Mouse (Mus musculus) MEL (cell line): Measurements from ENCODE around the gene Ncstn. TPM values are rescaled to one million over a fixed set of nuclear protein-coding genes. Genes with fewer than 3 reads are reported as not detected.

Experiments
- DNase-seq: peaks from one replicate; pipeline ENCODE4 v3.0.0; 2011; ENCODE audit warnings: low read depth, low spot score
- H3K27ac ChIP-seq: 2 replicates; pipeline ENCODE4 v1.5.1; 2012; ENCODE audit warnings: low read depth, mild to moderate bottlenecking, control low read depth, low read length, moderate library complexity; ENCODE audit not compliant: control insufficient read depth
- H3K27me3 ChIP-seq, 2 experiments: fragments of 150-350 bp in 1 of 2; sonication (generic) in 1 of 2; 2 replicates each; pipeline ENCODE4 v1.6.1; 2012; ENCODE audit warnings: low read length in 2 of 2, mild to moderate bottlenecking in 2 of 2, improper control_type of control experiment in 1 of 2, moderate library complexity in 1 of 2; ENCODE audit not compliant: insufficient read depth in 2 of 2, control insufficient read depth in 1 of 2
- H3K36me3 ChIP-seq, 2 experiments: 2 replicates each; pipeline ENCODE4 v1.6.1; 2012 to 2014; ENCODE audit warnings: low read length in 2 of 2, improper control_type of control experiment in 1 of 2, inconsistent platforms in 1 of 2, mild to moderate bottlenecking in 1 of 2; ENCODE audit not compliant: insufficient read depth in 2 of 2, control insufficient read depth in 1 of 2
- H3K4me1 ChIP-seq, 2 experiments: fragments of 150-350 bp in 1 of 2; sonication (generic) in 1 of 2; 2 replicates each; pipeline ENCODE4 v1.6.1; 2012; ENCODE audit warnings: low read length in 2 of 2, improper control_type of control experiment in 1 of 2, mild to moderate bottlenecking in 1 of 2; ENCODE audit not compliant: insufficient read depth in 2 of 2, control insufficient read depth in 1 of 2
- H3K4me3 ChIP-seq, 2 experiments: fragments of 150-350 bp in 1 of 2; sonication (generic) in 1 of 2; 2 replicates each; pipeline ENCODE4 v1.5.1; 2012; ENCODE audit warnings: low read depth in 2 of 2, low read length in 2 of 2, mild to moderate bottlenecking in 2 of 2, moderate library complexity in 2 of 2, control low read depth in 1 of 2, improper control_type of control experiment in 1 of 2; ENCODE audit not compliant: control insufficient read depth in 1 of 2, insufficient read depth in 1 of 2
- H3K79me2 ChIP-seq: 2 replicates; pipeline ENCODE4 v1.6.1; 2012; ENCODE audit warnings: mild to moderate bottlenecking, low read length, moderate library complexity; ENCODE audit not compliant: control insufficient read depth, poor library complexity, insufficient read depth
- H3K9ac ChIP-seq: 2 replicates; pipeline ENCODE4 v1.6.1; 2012; ENCODE audit warnings: low read depth, mild to moderate bottlenecking, control low read depth, low read length, moderate library complexity; ENCODE audit not compliant: control insufficient read depth, poor library complexity, severe bottlenecking
- H3K9me3 ChIP-seq: fragments of 150-350 bp; sonication (generic); replicated peaks from 2 replicates; pipeline ENCODE4 v1.6.1; 2012; ENCODE audit warnings: mild to moderate bottlenecking, low read length, improper control_type of control experiment, moderate library complexity; ENCODE audit not compliant: insufficient read depth
- CHD2 ChIP-seq: IDR thresholded peaks from 2 replicates; pipeline ENCODE4 v1.6.1; 2011; ENCODE audit warnings: low read length, improper control_type of control experiment
- JUND ChIP-seq: IDR thresholded peaks from 2 replicates; pipeline ENCODE4 v1.6.1; 2011; ENCODE audit warnings: low read depth, mild to moderate bottlenecking, improper control_type of control experiment, low read length
- MAX ChIP-seq: IDR thresholded peaks from 2 replicates; pipeline ENCODE4 v1.6.1; 2011; ENCODE audit warnings: low read length, improper control_type of control experiment
- SIN3A ChIP-seq: IDR thresholded peaks from 2 replicates; pipeline ENCODE4 v1.6.1; 2012; ENCODE audit warnings: low read length, improper control_type of control experiment, inconsistent platforms
- USF1 ChIP-seq: IDR thresholded peaks from 2 replicates; pipeline ENCODE4 v1.6.1; 2014; ENCODE audit warnings: low read depth, mild to moderate bottlenecking, inconsistent platforms, low read length, improper control_type of control experiment, moderate library complexity
- ZC3H11A ChIP-seq: IDR thresholded peaks from 2 replicates; pipeline ENCODE4 v1.6.1; 2012; ENCODE audit warnings: low read depth, mild to moderate bottlenecking, inconsistent platforms, low read length, improper control_type of control experiment
- polyA plus RNA-seq, 2 experiments: library from polyadenylated mRNA; stranded (reverse) in 1 of 2; unstranded in 1 of 2; fragments of >175 nt in 1 of 2; fragments of >200 nt in 1 of 2; gene quantifications; 2 replicates each; pipeline versions ENCODE4 v1.2.1 to v1.2.4; 2012; ENCODE audit warnings: low replicate concordance in 2 of 2, low read depth in 1 of 2; ENCODE audit not compliant: insufficient read length in 2 of 2, insufficient read depth in 1 of 2, missing spikeins in 1 of 2
- total RNA-seq: library from RNA; depleted of rRNA; stranded (reverse); fragments of 300-350 nt; gene quantifications from 2 replicates; pipeline ENCODE4 v1.2.3, GENCODE M21; 2012; rRNA removed

Ncstn gene
- total and polyA plus RNA-seq, 3 experiments: 9.9 to 38.5 TPM; not detected in 1

- no peak for DNase-seq
- no peak overlapping the region for H3K4me3 ChIP-seq
- no peaks in the 10 kb centered on the region for H3K4me1 ChIP-seq
- H3K79me2 ChIP-seq: no peaks in the 10 kb centered on the region
- no peaks in the 10 kb centered on the region for H3K36me3 ChIP-seq
- no peaks in the 10 kb centered on the region for H3K27me3 ChIP-seq
- no peak for TF ChIP-seq MAX
- no peak for TF ChIP-seq CHD2
- no peak for TF ChIP-seq SIN3A
- TF ChIP-seq JUND: no peak
- no peak for TF ChIP-seq ZC3H11A
- TF ChIP-seq USF1: no peak
- H3K27ac ChIP-seq: no peak overlapping the region
- H3K9me3 ChIP-seq: no peaks in the 10 kb centered on the region
- H3K9ac ChIP-seq: no peak overlapping the region
Observed at GRCm38 (mm10) chr1:172016031-172016430, 66.6 kb downstream of the Ncstn start.

Other genes starting within 250 kb of the Ncstn start
- gene Cd84, start 243.1 kb downstream of the Ncstn start, total RNA-seq: 6.8 and 7.7 TPM in 2 replicates
- 10 to 100 TPM in 1 of 2 experiments, not detected in 1; 10.4 TPM for gene Cd84, start 243.1 kb downstream of the Ncstn start, polyA plus RNA-seq
- gene Gm10521, start 187.1 kb downstream of the Ncstn start, total RNA-seq: 0.04 and 0.10 TPM in 2 replicates
- under 1 TPM in 1 of 2 experiments, not detected in 1; 0.39 TPM for gene Gm10521, start 187.1 kb downstream of the Ncstn start, polyA plus RNA-seq
- not detected in 2 replicates for gene Slamf6, start 165.3 kb downstream of the Ncstn start, total RNA-seq
- gene Slamf6, start 165.3 kb downstream of the Ncstn start, polyA plus RNA-seq: under 1 TPM in 1 of 2 experiments, not detected in 1; 0.01 TPM
- 0.39 and 0.88 TPM in 2 replicates for gene Vangl2, start 54.4 kb downstream of the Ncstn start, total RNA-seq
- 1 to 10 TPM in 1 of 2 experiments, not detected in 1; 3.0 TPM for gene Vangl2, start 54.4 kb downstream of the Ncstn start, polyA plus RNA-seq
- gene Nhlh1, start 25.2 kb downstream of the Ncstn start, total RNA-seq: not detected in 2 replicates
- not detected for gene Nhlh1, start 25.2 kb downstream of the Ncstn start, polyA plus RNA-seq
- gene Copa, start 266 bp downstream of the Ncstn start, total RNA-seq: 90.8 and 92.3 TPM in 2 replicates
- gene Copa, start 266 bp downstream of the Ncstn start, polyA plus RNA-seq: 100 to 1,000 TPM in 1 of 2 experiments, 10 to 100 TPM in 1; 81.2 to 118 TPM
- gene Pex19, start 44.0 kb upstream of the Ncstn start, total RNA-seq: 26.3 and 27.7 TPM in 2 replicates
- 10 to 100 TPM in 1 of 2 experiments, not detected in 1; 53.6 TPM for gene Pex19, start 44.0 kb upstream of the Ncstn start, polyA plus RNA-seq
- gene Dcaf8, start 65.3 kb upstream of the Ncstn start, total RNA-seq: 31.7 and 32.1 TPM in 2 replicates
- gene Dcaf8, start 65.3 kb upstream of the Ncstn start, polyA plus RNA-seq: 10 to 100 TPM; 45.8 to 49.0 TPM
- gene Pea15a, start 124.0 kb upstream of the Ncstn start, total RNA-seq: 2.4 and 3.0 TPM in 2 replicates
- gene Pea15a, start 124.0 kb upstream of the Ncstn start, polyA plus RNA-seq: 1 to 10 TPM in 1 of 2 experiments, not detected in 1; 7.5 TPM
- gene Casq1, start 137.1 kb upstream of the Ncstn start, total RNA-seq: not detected in 2 replicates
- gene Casq1, start 137.1 kb upstream of the Ncstn start, polyA plus RNA-seq: under 1 TPM in 1 of 2 experiments, not detected in 1; 0.21 TPM
- not detected in 2 replicates for gene Atp1a4, start 175.6 kb upstream of the Ncstn start, total RNA-seq
- gene Atp1a4, start 175.6 kb upstream of the Ncstn start, polyA plus RNA-seq: not detected
- 65.2 and 88.0 TPM in 2 replicates for gene Igsf8, start 178.8 kb upstream of the Ncstn start, total RNA-seq
- gene Igsf8, start 178.8 kb upstream of the Ncstn start, polyA plus RNA-seq: 10 to 100 TPM in 1 of 2 experiments, not detected in 1; 97.2 TPM
- gene Atp1a2, start 215.3 kb upstream of the Ncstn start, total RNA-seq: 0.10 TPM in 1 of 2 replicates, not detected in the other
- under 1 TPM in 1 of 2 experiments, not detected in 1; 0.04 TPM for gene Atp1a2, start 215.3 kb upstream of the Ncstn start, polyA plus RNA-seq
- not detected in 2 replicates for gene Kcnj9, start 246.5 kb upstream of the Ncstn start, total RNA-seq
- under 1 TPM in 1 of 2 experiments, not detected in 1; 0.08 TPM for gene Kcnj9, start 246.5 kb upstream of the Ncstn start, polyA plus RNA-seq